Mouse (Mus musculus): ENCODE measurements around the gene Dusp2. TPM values are rescaled to one million over a fixed set of nuclear protein-coding genes. Genes with fewer than 3 reads are reported as not detected.

Dusp2 gene
- polyA plus RNA-seq, 1 experiment from 2014 or later: 2.8 TPM

DNA sequence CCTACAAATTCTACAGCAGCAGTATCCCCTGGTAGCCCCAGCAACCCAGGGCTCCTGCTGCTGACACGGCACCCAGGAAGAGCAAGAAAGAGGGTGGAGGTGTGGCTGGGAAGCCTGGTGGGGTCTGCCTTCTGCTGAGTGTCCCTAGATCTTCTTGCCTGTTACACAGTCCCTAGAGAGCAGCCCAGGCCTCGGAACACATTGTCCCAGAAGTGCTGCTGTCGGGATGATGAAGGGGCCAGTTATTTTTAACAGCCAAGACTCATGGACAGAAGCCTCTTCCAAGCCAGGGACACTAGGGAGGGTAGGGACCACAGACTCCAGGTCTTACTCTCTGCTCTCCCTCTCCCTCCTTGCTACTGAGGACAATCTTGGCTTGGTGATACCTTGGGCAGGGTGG, 43.3 kb downstream of the Dusp2 start:
- no peak overlapping the region for H3K4me2 ChIP-seq
- 0 out of 2 replicates have a peak overlapping the region, but pooled peaks have one; percentile 97 for H3K27ac ChIP-seq
- H3K9ac ChIP-seq: 0 out of 2 replicates have a peak overlapping the region, but pooled peaks have one; percentile 22
- 80% methylated on average over 3 of the region's 3 CpGs for WGBS (ENCODE audit: insufficient replicate concordance)
- ATAC-seq (ENCODE audit: low read depth) (no peak), DNase-seq (no peak)
- H3K4me1 ChIP-seq (replicated peaks): peaks cover 56% of the 10 kb centered on the region
- no peaks in the 10 kb centered on the region for H3K36me3 ChIP-seq
- H3K9me3 ChIP-seq (replicated peaks): no peaks in the 10 kb centered on the region
- H3K4me3 ChIP-seq (replicated peaks): no peak overlapping the region
- H3K27me3 ChIP-seq: no peaks in the 10 kb centered on the region

DNA sequence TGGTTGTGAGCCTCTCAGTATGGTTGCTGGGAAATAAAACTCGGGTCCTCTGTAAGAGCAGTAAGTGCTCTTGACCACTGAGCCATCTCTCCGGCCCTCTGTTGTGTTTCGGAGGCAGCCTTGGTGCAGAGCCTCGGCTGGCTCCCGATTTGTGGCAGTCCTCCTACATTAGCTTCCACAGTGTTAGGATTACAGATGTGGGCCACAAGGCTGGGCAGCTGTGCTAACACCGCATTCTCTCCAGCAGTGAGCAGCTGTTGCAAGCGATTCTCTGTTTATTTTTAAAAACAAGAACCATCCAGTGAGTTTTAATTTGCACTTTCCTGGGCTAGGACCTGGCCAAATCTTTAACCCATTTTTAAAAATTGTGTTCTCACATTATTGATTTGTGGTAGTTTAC, 47.9 kb downstream of the Dusp2 start:
- Histone ChIP-seq H3K27ac (no peak overlapping the region), H3K9ac (no peak overlapping the region), H3K36me3 (no peaks in the 10 kb centered on the region), H3K9me3 (replicated peaks) (no peaks in the 10 kb centered on the region), H3K4me3 (replicated peaks) (no peak overlapping the region), H3K4me2 (no peak overlapping the region), H3K27me3 (0 out of 2 replicates have a peak, but pooled peaks cover 5% of the 10 kb centered on the region), H3K4me1 (replicated peaks) (peaks cover 17% of the 10 kb centered on the region)
- ATAC-seq (ENCODE audit: low read depth): no peak
- 65% methylated on average over 7 of the region's 7 CpGs for WGBS (ENCODE audit: insufficient replicate concordance)
- no peak for DNase-seq

DNA sequence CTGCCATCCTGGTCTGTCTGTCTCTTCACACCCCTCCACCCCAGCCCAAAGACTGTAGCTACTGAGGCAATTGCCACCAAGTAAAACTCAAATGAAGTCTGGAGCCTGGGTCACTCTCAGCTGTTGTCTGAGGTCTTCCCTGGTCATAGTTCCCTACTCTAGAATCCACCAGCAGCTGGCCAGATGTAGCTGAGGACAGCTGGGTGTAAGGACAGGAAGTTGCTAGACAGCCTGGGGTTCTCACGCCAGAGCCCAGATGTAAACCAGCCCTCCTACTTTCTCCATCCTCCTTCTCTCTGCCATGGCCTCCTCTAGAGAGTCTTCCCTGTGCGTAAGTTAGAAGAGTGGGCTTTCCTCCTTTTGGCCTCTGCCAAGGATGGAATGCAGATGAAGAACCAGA, 51.6 kb downstream of the Dusp2 start:
- no peak overlapping the region for H3K4me2 ChIP-seq
- no peak for ATAC-seq (ENCODE audit: low read depth)
- H3K36me3 ChIP-seq: no peaks in the 10 kb centered on the region
- no peak overlapping the region for H3K4me3 ChIP-seq (replicated peaks)
- 58% methylated on average over 2 of the region's 2 CpGs for WGBS (ENCODE audit: insufficient replicate concordance)
- H3K27me3 ChIP-seq: 0 out of 2 replicates have a peak, but pooled peaks cover 5% of the 10 kb centered on the region
- peaks cover 11% of the 10 kb centered on the region for H3K4me1 ChIP-seq (replicated peaks)
- DNase-seq: no peak
- no peak overlapping the region; the same call in 1 of the 2 replicates for H3K9ac ChIP-seq
- H3K27ac ChIP-seq: no peak overlapping the region; the same call in 1 of the 2 replicates
- no peaks in the 10 kb centered on the region for H3K9me3 ChIP-seq (replicated peaks)

Other genes starting within 250 kb of the Dusp2 start
- 59.3 and 74.5 TPM in 2 replicates for gene Ncaph, start 202.2 kb upstream of the Dusp2 start, polyA plus RNA-seq (2015; fragmentation: Nextera tagmentation; extraction: Ambion mirVana)
- gene Itpripl1, start 192.7 kb upstream of the Dusp2 start, polyA plus RNA-seq (2015; fragmentation: Nextera tagmentation; extraction: Ambion mirVana): 31.4 and 31.7 TPM in 2 replicates
- gene 1810024B03Rik, start 127.9 kb upstream of the Dusp2 start, polyA plus RNA-seq (2015; fragmentation: Nextera tagmentation; extraction: Ambion mirVana): 1.2 TPM in 2 replicates
- 25.4 and 32.4 TPM in 2 replicates for gene Snrnp200, start 127.8 kb upstream of the Dusp2 start, polyA plus RNA-seq (2015; fragmentation: Nextera tagmentation; extraction: Ambion mirVana)
- gene Ciao1, start 88.3 kb upstream of the Dusp2 start, polyA plus RNA-seq (2015; fragmentation: Nextera tagmentation; extraction: Ambion mirVana): 44.6 and 49.5 TPM in 2 replicates
- gene Tmem127, start 88.3 kb upstream of the Dusp2 start, polyA plus RNA-seq (2015; fragmentation: Nextera tagmentation; extraction: Ambion mirVana): 12.2 and 13.4 TPM in 2 replicates
- gene Stard7, start 65.9 kb upstream of the Dusp2 start, polyA plus RNA-seq (2015; fragmentation: Nextera tagmentation; extraction: Ambion mirVana): 48.6 and 50.9 TPM in 2 replicates
- gene Astl, start 2.5 kb downstream of the Dusp2 start, polyA plus RNA-seq (2015; fragmentation: Nextera tagmentation; extraction: Ambion mirVana): not detected in 2 replicates
- gene Adra2b, start 27.0 kb downstream of the Dusp2 start, polyA plus RNA-seq (2015; fragmentation: Nextera tagmentation; extraction: Ambion mirVana): 29.4 and 32.4 TPM in 2 replicates
- 0.35 and 0.39 TPM in 2 replicates for gene Gpat2, start 89.0 kb downstream of the Dusp2 start, polyA plus RNA-seq (2015; fragmentation: Nextera tagmentation; extraction: Ambion mirVana)
- 14.3 and 15.5 TPM in 2 replicates for gene Fahd2a, start 108.4 kb downstream of the Dusp2 start, polyA plus RNA-seq (2015; fragmentation: Nextera tagmentation; extraction: Ambion mirVana)
- 0.27 and 0.33 TPM in 2 replicates for gene Kcnip3, start 185.9 kb downstream of the Dusp2 start, polyA plus RNA-seq (2015; fragmentation: Nextera tagmentation; extraction: Ambion mirVana)
- 0.03 TPM in 1 of 2 replicates, not detected in the other for gene Prom2, start 205.3 kb downstream of the Dusp2 start, polyA plus RNA-seq (2015; fragmentation: Nextera tagmentation; extraction: Ambion mirVana)